Mouse (Mus musculus) central nervous system, embryonic 14 days (tissue): ENCODE results near the gene Il13ra2. TPM values are rescaled to one million over a fixed set of nuclear protein-coding genes. Genes with fewer than 3 reads are reported as not detected.

Source experiments
- polyA plus RNA-seq: library from polyadenylated mRNA; depleted of rRNA; stranded (reverse); fragments of >200 nt; gene quantifications from 2 replicates; pipeline ENCODE4 v1.2.3, GENCODE M21; 2012; rRNA removed

Il13ra2 gene
- polyA plus RNA-seq = 0.06 and 0.11 TPM in 2 replicates

DNA sequence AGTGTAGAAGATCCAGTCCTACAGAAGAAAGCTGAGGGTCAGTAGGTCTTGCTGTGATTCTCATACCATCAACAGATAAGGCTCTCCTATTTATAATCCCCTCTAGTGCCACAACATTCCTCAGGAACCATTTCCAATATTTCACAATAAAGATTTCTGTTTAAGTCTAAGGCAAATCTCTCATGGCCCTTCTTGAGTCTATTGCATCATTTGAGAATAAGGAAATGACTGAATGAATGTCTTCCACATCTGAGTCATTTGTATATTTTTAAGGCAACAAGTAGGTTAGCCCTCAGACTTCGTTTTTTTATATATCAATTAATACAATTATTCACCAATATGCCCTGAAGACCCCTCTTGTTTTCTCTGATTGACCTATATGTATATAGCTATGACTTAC lies at the start of gene Il13ra2:
TSS of gene Il13ra2 (minus strand) at position 64 of the 400 bp plus-strand sequence.

DNA sequence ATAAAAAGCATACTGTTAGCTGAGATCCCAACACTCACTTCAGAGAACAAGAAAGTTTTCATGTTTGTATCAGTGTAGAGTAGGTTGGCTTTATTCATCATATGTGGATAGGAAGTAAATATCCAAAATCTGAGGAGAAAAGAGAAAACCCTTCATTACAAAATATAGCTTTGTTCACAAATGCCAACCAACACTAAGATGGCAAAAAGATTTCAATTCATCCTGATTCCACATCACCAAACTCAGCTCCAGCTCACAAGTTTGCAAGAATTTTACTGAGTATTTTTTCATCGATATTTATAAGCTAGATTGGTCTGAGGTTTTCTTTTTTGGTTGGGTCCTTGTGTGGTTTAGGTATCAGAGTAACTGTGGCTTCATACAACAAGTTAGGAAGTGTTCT lies 24.6 kb upstream of the Il13ra2 start, which contains the start of gene Vmn1r239-ps:
TSS of gene Vmn1r239-ps (minus strand) at position 101 of the 400 bp plus-strand sequence.

Other genes starting within 250 kb of the Il13ra2 start
- gene Vmn1r239-ps, start 24.5 kb upstream of the Il13ra2 start, polyA plus RNA-seq = not detected in 2 replicates
- gene Lrch2, start 124.9 kb upstream of the Il13ra2 start, polyA plus RNA-seq = 34.7 and 45.6 TPM in 2 replicates